Mouse (Mus musculus) mouse trophoblast stem cell (cell line): ENCODE measurements around the gene Nol4l.

ENCODE experiments used
- in situ Hi-C, 2 experiments: fragments of 300-500 bp; cut with MseI, MboI; formaldehyde crosslinking; loops; 2 replicates in 1 of 2; 3 replicates in 1 of 2; pipeline ENCODE4 v1.15.1; 2025

Gene Nol4l

DNA sequence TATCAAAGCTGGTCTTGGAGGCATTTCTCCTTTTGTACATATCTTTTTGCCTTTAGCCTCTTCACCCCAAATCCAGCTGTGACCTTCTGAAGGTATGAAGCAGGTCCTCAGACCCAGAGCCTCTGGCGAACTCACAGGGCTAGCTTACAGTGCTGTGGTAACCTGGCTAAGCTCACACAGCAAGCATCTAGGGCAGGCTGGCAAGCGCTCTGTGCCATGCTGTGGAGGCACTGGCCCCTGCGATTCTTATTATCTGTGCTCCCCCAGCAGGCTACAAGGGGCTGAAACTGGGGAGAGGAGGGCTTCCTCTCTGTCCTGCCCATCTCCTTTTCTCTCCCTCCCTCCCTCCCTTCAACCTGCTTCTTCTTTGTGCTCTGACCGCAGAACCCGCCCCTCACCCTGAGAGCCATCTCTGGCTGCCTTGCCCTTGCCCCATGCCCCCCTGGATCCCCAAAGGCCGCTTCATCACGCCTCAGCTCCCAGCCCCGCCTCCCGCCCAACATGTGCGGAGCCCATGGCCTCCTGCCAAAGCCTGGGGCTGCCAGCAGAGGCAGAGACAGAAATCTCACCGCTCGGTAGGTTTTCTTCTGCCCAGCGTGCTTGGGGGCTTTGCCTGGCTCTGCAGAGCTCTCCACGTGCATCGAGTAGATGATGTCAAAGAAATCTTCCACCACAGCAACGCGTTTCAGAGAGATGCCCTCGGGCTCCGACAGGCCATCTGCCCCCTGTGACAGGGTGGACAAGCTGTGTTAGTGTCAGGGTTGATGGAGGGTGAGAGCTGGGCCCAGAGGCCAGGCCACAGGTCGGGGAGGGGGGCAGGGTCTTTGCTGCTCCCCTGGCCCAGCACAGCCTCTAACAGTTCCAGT is 46.4 kb downstream of the Nol4l start:
- in situ Hi-C loops, result no loop called here

GRCm38 (mm10) chr2:153481861-153482120 is 48.0 kb downstream of the Nol4l start:
- in situ Hi-C loops, result no loop called here

DNA sequence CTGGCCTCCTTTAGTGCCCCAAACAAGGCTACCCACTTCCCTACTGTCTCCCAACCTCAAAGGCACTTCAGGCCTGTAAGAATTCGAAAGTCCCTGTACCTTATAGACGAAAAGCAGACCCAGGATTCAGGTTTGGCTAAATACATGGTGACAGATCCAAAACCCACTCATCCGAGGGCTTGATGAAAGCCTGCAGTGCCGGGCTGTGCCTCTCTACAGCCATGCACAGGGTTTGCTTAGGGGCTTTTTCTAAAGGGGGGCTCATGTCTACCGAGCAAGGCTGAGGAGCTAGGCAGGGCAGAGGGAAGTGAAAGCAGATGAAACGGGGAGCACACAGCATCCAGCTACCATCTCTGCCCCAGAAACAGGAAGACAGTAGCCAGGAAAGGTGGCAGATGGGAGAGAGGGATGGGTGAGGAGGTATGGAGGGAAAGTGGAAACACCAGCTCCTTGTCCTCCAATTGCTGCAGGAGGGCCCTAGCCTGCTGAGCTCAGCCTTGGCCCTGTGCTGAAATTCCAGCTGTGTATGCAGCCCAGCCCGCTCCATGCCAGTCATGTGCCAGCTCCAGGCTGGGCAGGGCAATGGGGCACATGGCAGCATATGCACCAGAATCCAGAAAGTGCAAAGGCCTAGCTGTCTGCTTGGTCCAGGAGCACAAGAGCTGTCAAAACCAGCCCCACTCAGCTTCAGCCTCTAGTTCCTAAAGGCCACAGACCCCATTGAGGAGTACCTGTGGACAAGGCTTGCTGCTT is 48.5 kb downstream of the Nol4l start:
- in situ Hi-C loops, result no loop called here

DNA sequence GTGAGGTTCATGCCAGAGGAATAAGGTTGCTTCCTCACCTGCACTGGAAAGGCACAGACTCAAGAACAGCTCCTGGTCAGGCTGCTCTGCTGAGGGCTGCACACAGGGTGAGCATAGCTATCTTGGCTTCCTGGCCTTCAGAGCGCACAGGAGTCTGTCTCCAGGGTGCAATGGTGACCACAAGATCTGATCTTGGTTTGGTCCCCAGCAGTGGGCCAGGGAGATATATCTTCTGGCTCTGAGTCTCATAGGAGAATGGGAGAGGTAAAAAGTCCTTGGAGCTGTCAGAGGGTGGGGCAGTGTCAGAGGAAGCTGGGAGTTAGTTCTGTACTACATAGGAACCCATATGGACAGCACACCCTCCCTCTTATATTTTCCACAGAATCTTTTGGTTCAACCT is 50.3 kb downstream of the Nol4l start:
- in situ Hi-C loops, result no loop called here

DNA sequence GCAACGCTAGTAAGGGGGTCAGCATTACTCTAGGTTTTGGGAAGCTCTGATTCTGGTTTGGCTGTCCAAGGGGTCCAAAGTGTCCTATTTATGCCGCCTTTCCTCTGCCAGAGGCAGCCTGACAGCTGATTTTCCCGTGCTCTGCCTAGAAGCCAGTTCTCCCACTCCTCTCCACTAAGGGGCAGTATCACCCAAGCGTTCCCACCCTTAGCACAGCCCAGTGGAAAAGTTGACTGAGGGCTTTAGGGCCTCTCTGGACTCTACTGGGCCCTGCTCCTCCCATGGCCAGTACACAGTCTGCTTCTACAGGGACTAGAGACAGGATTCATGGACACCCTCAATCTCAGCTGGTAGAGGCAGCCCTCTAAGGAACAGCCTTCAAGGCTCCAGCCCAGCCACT is 51.2 kb downstream of the Nol4l start:
- in situ Hi-C loops, result no loop called here

DNA sequence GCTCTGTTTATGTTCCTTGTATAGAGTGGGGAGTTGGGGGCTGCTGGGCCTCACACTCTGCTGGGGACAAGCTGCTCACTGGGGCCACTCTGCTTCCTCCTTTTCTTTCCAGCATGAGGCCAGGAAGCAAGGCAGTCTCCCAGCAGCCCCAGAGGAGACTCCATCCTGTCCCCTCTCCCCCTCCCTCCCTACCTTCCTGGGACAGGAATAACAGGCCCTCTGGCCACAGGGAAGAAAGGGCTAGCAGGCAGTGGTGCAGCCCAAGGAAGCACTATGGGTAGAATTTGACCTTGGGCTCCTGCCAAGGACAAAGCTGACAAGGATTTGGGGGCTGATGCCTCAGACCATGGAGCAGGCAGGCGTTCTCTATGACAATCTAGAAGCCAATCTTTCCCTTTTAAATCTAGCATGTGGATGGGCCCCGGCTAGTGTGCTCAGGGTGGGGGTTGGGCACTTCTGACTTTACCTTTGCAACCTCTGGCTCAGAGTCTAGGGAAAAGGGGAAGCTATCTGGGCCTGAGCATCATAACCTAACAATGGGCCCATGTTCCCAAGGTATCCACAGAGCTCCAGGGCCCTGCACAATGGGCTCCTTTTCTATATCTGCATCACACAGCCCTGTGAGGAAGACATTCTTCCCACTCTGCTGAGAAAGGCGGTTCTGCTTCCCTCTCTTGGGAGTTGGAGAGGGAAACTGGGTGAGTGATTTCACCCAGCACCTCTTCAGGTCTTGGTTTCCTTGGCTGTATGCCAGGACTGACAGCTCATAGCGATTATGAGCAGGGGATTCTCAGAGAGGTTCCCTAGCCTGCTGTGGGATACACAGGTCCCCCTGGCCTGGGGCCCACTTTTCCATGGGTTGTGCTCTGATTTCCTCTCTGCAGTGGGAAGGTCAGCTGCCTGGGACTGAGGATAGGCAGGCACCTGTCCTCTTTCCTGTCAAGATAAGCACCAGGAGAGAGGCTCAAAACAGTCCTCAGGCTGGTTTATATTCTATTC is 54.4 kb downstream of the Nol4l start:
- in situ Hi-C loops, result no loop called here

GRCm38 (mm10) chr2:153470983-153471382 is 58.8 kb downstream of the Nol4l start:
- in situ Hi-C loops, result no loop called here

- in situ Hi-C loops, result no loop called here
These were observed 60.0 kb downstream of the Nol4l start for GRCm38 (mm10) chr2:153469764-153470163.

DNA sequence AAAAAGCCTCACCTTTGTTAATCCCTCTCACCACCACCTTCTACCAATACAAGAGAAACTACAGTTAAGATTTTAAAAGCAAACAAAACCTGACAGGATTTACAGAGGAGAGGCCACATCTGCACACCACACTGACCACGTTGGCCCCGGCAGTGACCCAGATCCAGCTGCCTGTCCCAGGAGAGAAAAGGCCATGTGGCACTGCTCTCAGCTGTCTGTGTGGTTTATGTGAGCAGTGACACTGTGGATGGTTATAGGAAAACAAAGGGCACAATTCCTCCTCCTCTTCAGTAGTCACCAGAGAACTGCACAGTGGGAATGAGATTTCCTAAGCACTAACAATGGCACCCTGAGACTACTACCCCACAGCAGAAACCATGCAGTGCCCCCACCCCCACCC is 60.5 kb downstream of the Nol4l start:
- in situ Hi-C loops, result no loop called here

- in situ Hi-C loops, result no loop called here
These were observed 62.4 kb downstream of the Nol4l start for GRCm38 (mm10) chr2:153467372-153467771.

DNA sequence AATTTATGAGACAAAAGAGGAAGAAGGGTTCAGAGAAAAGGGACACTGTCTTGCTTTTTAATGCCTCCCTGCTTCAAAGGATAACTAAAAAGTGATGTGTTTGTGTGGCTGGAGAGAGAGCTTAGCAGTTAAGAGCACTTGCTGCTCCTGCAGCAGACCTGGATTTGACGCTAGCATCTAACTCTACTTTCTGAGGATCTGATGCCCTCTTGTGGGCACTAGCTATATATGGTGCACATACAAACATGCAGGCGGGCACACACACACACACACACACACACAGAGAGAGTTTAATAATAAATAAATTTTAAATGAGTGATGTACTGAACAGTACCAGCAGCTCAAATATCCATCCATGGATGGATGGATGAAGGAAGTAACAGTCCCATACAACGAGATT is 66.5 kb downstream of the Nol4l start:
- in situ Hi-C loops, result no loop called here

DNA sequence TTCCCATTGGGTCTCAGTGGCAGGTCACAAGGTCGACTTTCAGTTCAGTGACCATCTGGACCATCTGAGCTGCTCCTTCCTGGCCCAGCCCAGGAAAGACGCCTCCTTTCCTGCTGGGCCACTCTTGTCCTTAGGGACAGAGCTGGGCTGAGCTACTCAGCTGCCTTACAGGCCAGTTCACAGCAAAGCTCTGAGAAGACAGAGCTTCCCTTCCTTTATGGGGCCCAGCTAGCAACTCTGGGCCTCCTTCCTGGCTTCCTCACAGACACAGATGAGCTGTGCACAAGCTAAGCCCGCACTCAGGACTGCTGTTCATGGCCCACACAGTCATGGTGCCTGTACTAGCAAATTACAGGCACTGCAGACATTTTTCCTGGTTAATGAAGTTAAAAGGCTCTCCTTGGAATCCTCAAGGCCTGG is 71.7 kb downstream of the Nol4l start:
- in situ Hi-C loops, result no loop called here

- in situ Hi-C loops, result no loop called here
These were observed 72.3 kb downstream of the Nol4l start for GRCm38 (mm10) chr2:153457467-153457866.

DNA sequence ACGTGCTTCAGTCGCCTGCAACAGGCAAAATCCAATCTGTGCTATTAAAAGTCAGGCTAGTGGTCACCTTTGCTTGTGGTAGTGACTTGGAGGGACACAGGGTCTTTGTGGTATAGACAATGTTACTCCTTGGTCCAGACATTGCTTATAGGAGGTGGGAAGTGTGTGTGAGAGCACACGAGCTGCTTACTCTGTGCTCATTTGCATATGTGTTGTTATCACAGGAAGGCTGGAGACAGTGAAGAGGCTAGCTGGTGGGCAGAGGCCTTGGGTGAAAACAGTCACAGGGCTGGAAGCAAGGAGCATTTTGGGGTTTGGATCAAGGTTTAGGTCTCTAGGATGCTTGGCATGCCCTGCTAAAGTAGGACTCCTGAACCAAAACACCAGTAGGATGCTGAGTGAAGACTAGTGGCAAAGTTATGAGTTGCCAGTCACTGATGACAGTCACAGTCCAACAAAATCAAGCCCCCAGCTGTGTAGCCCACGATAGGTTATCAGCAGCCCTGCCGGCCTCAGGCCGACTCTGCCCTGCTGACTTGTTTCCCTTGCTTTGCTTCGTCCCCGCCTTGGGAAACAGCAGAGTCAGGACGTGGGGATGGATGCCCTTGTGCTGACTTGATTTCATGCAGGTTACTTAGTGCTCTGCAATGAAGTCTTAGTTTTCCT is 74.8 kb downstream of the Nol4l start:
- in situ Hi-C loops, result no loop called here

DNA sequence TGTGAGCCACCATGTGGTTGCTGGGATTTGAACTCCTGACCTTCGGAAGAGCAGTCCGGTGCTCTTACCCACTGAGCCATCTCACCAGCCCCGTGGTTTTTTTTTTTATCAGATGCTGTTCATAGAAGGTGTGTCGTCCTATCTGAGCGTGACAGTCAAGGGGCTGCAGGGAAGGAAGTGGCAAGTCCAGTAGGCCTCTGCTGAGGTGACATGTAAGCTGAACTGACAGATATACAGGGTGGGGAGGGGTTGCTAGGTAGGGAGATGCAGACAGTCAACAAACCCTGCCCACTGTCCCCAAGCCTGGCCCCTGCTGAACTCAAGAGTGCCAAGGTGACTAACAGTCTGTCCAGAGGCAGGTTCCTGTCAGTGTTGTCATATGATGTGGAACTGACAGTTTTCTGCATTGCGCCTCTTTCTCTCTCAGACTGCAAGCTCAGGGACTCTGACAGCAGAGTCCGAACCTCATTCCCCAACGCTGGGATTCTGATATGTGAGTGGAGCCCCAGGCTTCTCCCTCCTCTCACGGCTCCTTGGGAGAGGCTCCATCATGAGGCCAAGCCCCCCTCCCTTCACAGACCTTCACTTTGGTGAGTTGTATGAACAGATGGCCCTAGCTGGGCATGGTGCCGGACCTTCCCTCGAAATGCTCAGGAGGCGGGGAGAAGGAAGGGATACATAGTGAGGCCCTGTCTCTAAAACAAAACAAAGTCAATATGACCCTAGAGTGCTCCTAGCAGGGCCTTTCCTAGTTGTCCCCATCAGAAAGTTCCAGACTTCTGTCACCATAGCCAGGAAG is 75.6 kb downstream of the Nol4l start:
- in situ Hi-C loops, result no loop called here

DNA sequence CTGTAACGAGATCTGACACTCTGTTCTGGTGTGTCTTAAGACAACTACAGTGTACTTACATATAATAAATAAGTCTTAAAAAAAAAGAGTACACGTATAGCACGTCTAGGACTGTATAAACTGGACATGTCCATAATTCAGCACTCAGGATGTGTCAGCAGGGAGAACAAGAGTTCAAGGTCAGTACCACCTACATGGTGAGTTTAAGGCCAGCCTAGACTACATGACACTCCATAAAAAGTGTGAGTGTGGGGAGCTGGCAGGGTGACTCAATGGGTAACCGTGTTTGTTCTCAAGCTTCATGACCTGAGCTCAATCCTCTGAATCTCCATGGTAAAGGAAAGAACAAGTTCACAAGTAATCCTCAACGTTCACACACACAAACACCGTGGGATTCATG is 81.3 kb downstream of the Nol4l start:
- in situ Hi-C loops, result no loop called here

DNA sequence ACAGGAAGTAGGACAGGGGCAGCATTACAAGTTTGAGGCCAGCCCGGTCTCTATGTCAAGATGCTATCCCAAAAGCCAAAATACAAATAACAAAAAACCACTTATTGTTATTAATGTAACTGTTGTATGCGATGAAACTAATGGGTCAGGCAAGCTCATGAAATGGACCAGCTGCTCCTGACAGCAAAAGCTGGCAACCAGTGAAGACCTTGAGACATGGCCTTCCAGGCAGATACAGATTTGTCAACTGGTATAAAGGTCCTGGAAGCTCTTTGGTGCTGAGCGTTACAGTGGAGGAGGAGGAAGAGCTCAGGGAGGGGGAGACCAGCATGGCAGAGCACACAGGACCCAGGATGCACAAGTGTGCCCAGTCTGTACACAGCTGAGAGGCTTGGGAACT is 82.1 kb downstream of the Nol4l start:
- in situ Hi-C loops, result no loop called here

DNA sequence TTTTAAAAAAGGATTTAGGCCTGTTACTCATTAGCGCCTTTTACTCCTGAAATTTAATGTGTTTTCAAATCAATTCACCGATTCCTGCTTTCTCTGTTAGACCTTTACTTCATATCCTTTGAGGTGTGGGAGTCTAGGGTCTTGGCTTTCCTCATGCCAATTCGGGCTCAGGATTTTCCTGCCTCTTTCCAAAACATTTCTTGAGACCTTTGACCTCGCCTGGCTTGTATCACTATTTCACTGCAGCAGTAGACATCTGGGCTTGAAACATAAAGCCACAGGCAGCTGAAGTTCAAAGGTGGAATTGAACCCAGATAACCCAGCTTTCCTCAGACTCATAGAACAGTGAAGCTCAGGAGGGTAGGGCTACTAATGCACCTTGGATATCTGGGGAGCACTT is 83.3 kb downstream of the Nol4l start:
- in situ Hi-C loops, result no loop called here

DNA sequence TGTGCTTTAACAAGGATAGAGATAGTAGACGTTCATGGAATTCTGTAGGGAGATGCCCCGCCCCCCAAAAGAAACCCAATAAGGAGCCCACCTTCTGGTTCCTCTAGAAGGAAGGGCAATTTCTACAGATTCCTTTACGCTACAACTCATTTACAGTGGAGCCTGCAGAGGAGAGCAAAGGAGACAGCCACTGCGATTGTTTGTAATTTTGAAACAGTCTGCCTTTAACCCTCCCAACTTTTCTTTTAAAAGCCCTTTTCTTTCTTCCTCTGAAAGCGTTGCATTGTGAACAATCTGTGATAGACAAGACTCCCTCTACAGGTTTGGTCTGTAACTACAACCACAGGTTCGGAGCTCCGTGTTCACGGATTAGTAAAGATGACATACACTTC is 83.8 kb downstream of the Nol4l start:
- in situ Hi-C loops, result no loop called here

- in situ Hi-C loops, result no loop called here
These were observed 84.4 kb downstream of the Nol4l start for GRCm38 (mm10) chr2:153445137-153446016.
